Mouse (Mus musculus): Measurements from ENCODE around the gene Fhl3.
A peak's percentile ranks its signal among the peaks of the same experiment; 100 is the strongest.
"Not testable (repeated sequence)": the region's sequence is repeated elsewhere in the genome, so short reads cannot be mapped to it uniquely, and the experiment has no call there.

The Fhl3 gene

GRCm38 (mm10) chr4:124685004-124685403, 15.5 kb upstream of the Fhl3 start:
- DNase-seq: no peak

- no peak for DNase-seq
Measured at GRCm38 (mm10) chr4:124685453-124685852, 15.0 kb upstream of the Fhl3 start.

- DNase-seq: no peak
Measured at GRCm38 (mm10) chr4:124685897-124686402, 14.6 kb upstream of the Fhl3 start.

GRCm38 (mm10) chr4:124691455-124691854, 9.0 kb upstream of the Fhl3 start:
- DNase-seq: no peak

GRCm38 (mm10) chr4:124692416-124692861, 8.1 kb upstream of the Fhl3 start:
- DNase-seq: peak; percentile 50 to 59

GRCm38 (mm10) chr4:124693135-124693894, 7.2 kb upstream of the Fhl3 start, which contains the start of gene Utp11:
TSS of gene Utp11 (minus strand) at chr4:124693600.
- DNase-seq: peak; percentile 90 to 92

- no peak for DNase-seq
Measured at GRCm38 (mm10) chr4:124694572-124694971, 5.9 kb upstream of the Fhl3 start.

- DNase-seq: no peak
Measured at GRCm38 (mm10) chr4:124695786-124696516, 4.5 kb upstream of the Fhl3 start.

- no peak for DNase-seq
Measured at GRCm38 (mm10) chr4:124699791-124700190, 710 bp upstream of the Fhl3 start.

GRCm38 (mm10) chr4:124701052-124701845, 748 bp downstream of the Fhl3 start:
- DNase-seq: peak in 1 of 2 experiments; percentile 9

GRCm38 (mm10) chr4:124701916-124702315, 1.4 kb downstream of the Fhl3 start:
- DNase-seq: no peak

GRCm38 (mm10) chr4:124703406-124703805, 2.9 kb downstream of the Fhl3 start:
- DNase-seq: peak in 1 of 2 experiments; percentile 9

- DNase-seq: no peak
Measured at GRCm38 (mm10) chr4:124703881-124704796, 3.6 kb downstream of the Fhl3 start.

GRCm38 (mm10) chr4:124704797-124705474, 4.4 kb downstream of the Fhl3 start:
- peak; percentile 41 to 48 for DNase-seq

GRCm38 (mm10) chr4:124705661-124706269, 5.3 kb downstream of the Fhl3 start:
- no peak for DNase-seq

- DNase-seq: not testable (repeated sequence)
Measured at GRCm38 (mm10) chr4:124707381-124708199, 7.1 kb downstream of the Fhl3 start.

GRCm38 (mm10) chr4:124708200-124708517, 7.7 kb downstream of the Fhl3 start:
- DNase-seq: not testable (repeated sequence)

- DNase-seq: peak; percentile 94 to 95
Measured at GRCm38 (mm10) chr4:124708518-124709477, 8.3 kb downstream of the Fhl3 start.
